ENCODE assay signal across 12 mouse cellular contexts in genomic region chr2:65909724-65910521, GRCm38 (mm10).
DNase-seq lines count a peak whose midpoint lies in the region; ATAC-seq and TF ChIP-seq lines count a peak whose summit lies in the region.
"Had no signal": no experiment of that assay in that cellular context is flagged by ENCODE, and none has a peak within 500 bp of the region (broad histone marks: within the 10 kb centered on the region; RNA-seq: fewer than 3 reads in every experiment).

No protein-coding gene starts in this region.

- no peak overlapping the region for H3K9ac ChIP-seq in heart, postnatal 0 days (replicated peaks; ENCODE audit: low read depth, low read length)
- no peak overlapping the region for H3K9ac ChIP-seq in hindbrain, embryonic 13.5 days
- no peak overlapping the region for H3K9ac ChIP-seq in neural tube, embryonic 13.5 days

- no peaks in the 10 kb centered on the region for H3K27me3 ChIP-seq in heart, postnatal 0 days (ENCODE audit: control insufficient read depth, insufficient read depth, low read length)
- H3K27me3 ChIP-seq in hindbrain, embryonic 13.5 days, result no peaks in the 10 kb centered on the region
- H3K27me3 ChIP-seq in neural tube, embryonic 13.5 days, result no peaks in the 10 kb centered on the region

- H3K4me3 ChIP-seq in heart, postnatal 0 days (ENCODE audit: low read depth, low read length), result peak overlapping the region; percentile 21; the same call in 1 of the 2 replicates
- no peak overlapping the region for H3K4me3 ChIP-seq in cortical plate, adult 2 months (ENCODE audit: insufficient read depth, low read length)
- no peak overlapping the region for H3K4me3 ChIP-seq in hindbrain, embryonic 13.5 days
- H3K4me3 ChIP-seq in neural tube, embryonic 13.5 days, result no peak overlapping the region
- H3K4me3 ChIP-seq in layer of hippocampus, adult 2 months, result no peak overlapping the region

- no peak overlapping the region for H3K27ac ChIP-seq in heart, postnatal 0 days (ENCODE audit: low read depth)
- peak overlapping the region; percentile 59 for H3K27ac ChIP-seq in cortical plate, adult 2 months (ENCODE audit: insufficient read depth, low read length)
- H3K27ac ChIP-seq in hindbrain, embryonic 13.5 days, result 0 out of 2 replicates have a peak overlapping the region, but pooled peaks have one; percentile 48
- peak overlapping the region; percentile 13; the same call in 1 of the 2 replicates for H3K27ac ChIP-seq in neural tube, embryonic 13.5 days (replicated peaks)
- no peak overlapping the region for H3K27ac ChIP-seq in layer of hippocampus, adult 2 months

- H3K4me2 ChIP-seq in heart, postnatal 0 days (ENCODE audit: low read depth, low read length), result peak overlapping the region; percentile 46
- peak overlapping the region; percentile 27; the same call in 1 of the 2 replicates for H3K4me2 ChIP-seq in hindbrain, embryonic 13.5 days
- peak overlapping the region; percentile 39 for H3K4me2 ChIP-seq in neural tube, embryonic 13.5 days

- H3K4me1 ChIP-seq in heart, postnatal 0 days (ENCODE audit: control insufficient read depth, insufficient read depth), result 0 out of 2 replicates have a peak, but pooled peaks cover 6% of the 10 kb centered on the region
- H3K4me1 ChIP-seq in cortical plate, adult 2 months (ENCODE audit: control insufficient read depth, insufficient read depth, low read length), result peaks cover 6% of the 10 kb centered on the region; the same call in 1 of the 2 replicates
- peaks cover 27% of the 10 kb centered on the region for H3K4me1 ChIP-seq in hindbrain, embryonic 13.5 days (replicated peaks)
- H3K4me1 ChIP-seq in neural tube, embryonic 13.5 days (replicated peaks), result peaks cover 30% of the 10 kb centered on the region

- H3K36me3 ChIP-seq in heart, postnatal 0 days (replicated peaks; ENCODE audit: control insufficient read depth, insufficient read depth, low read length), result no peaks in the 10 kb centered on the region
- no peaks in the 10 kb centered on the region for H3K36me3 ChIP-seq in hindbrain, embryonic 13.5 days
- H3K36me3 ChIP-seq in neural tube, embryonic 13.5 days, result no peaks in the 10 kb centered on the region

- 21% methylated on average over 13 of the region's 13 CpGs for WGBS in heart, postnatal 0 days
- WGBS in hindbrain, embryonic 13.5 days, result 14% methylated on average over 13 of the region's 13 CpGs
- whole genome bisulfite sequencing in neural tube, embryonic 13.5 days, result 11% methylated on average over 13 of the region's 13 CpGs

- no peak for TF ChIP-seq CTCF in heart, postnatal 0 days (IDR thresholded peaks at IDR 0.05; ENCODE audit: low read depth)
- TF ChIP-seq CTCF in cortical plate, adult 2 months (IDR thresholded peaks at IDR 0.05; ENCODE audit: extremely low read depth, insufficient read depth, low read length), result no peak
- TF ChIP-seq CTCF in layer of hippocampus, adult 2 months (conservative IDR thresholded peaks at IDR 0.05), result no peak

- no peak for TF ChIP-seq POLR2A in cortical plate, adult 2 months (IDR thresholded peaks at IDR 0.05; ENCODE audit: extremely low read depth, insufficient read depth, low read length)

- TF ChIP-seq EP300 in heart, postnatal 0 days (IDR thresholded peaks at IDR 0.05; ENCODE audit: low read depth), result no peak

- no peak for ATAC-seq in heart, postnatal 0 days (ENCODE audit: insufficient read depth, low read depth)
- no peak for ATAC-seq in hindbrain, embryonic 13.5 days (ENCODE audit: low FRiP score)
- peak; percentile 54; the same call in 1 of the 2 replicates for ATAC-seq in neural tube, embryonic 13.5 days (ENCODE audit: low read depth)
- ATAC-seq: intestine, embryonic 16.5 days had no signal

- no peak for DNase-seq in heart, postnatal 0 days (ENCODE audit: low spot score)
- no peak for DNase-seq in heart, adult 9 months (ENCODE audit: low spot score in 2 of 2)
- DNase-seq in cerebellum, postnatal 10 days, result no peak
- no peak for DNase-seq in thymus, postnatal 0 days (ENCODE audit: low spot score)
- no peak for DNase-seq in layer of hippocampus, adult 2 months (ENCODE audit: low spot score in 2 of 2)
- DNase-seq: embryo, embryonic 11 days; lung, postnatal 4 days; right cerebral cortex, postnatal 4 days had no signal

- no peaks in the 10 kb centered on the region for H3K9me3 ChIP-seq in heart, postnatal 0 days (replicated peaks; ENCODE audit: control insufficient read depth, low read length)
- H3K9me3 ChIP-seq in hindbrain, embryonic 13.5 days, result no peaks in the 10 kb centered on the region
- H3K9me3 ChIP-seq in neural tube, embryonic 13.5 days, result no peaks in the 10 kb centered on the region

Comparison
In these comparisons a context has a peak if more than half of its experiments do, and no peak if none do; other contexts are left out.
1. H3K27ac ChIP-seq: peak in cortical plate, adult 2 months (single experiment), hindbrain, embryonic 13.5 days (single experiment) and neural tube, embryonic 13.5 days (single experiment); none in heart, postnatal 0 days (single experiment) and layer of hippocampus, adult 2 months (single experiment).
2. Peak in every context shown above with its lines, with median percentiles within 50 percentile points of each other: H3K4me2 ChIP-seq.